Mouse (Mus musculus) heart, adult 2 months (tissue): ENCODE measurements at regions not wholly inside any gene's neighbourhood (a gene's known extent, or its start where the extent isn't known, plus 50 kb on each side); places are given as distances from the start of the nearest gene placed in this dataset.

Source experiments
- DNase-seq, 2 experiments: peaks; one replicate each; pipeline ENCODE4 v3.0.0; 2021
- H3K27ac ChIP-seq: fragments of 200-600 bp; 2 replicates; pipeline ENCODE4 v1.8.1; 2022
- H3K27me3 ChIP-seq: fragments of 200-500 bp; 2 replicates; pipeline ENCODE4 v1.6.1; 2012; ENCODE audit warnings: mild to moderate bottlenecking, low read length, inconsistent platforms, mixed read lengths; ENCODE audit not compliant: control insufficient read depth, insufficient read depth
- H3K36me3 ChIP-seq: fragments of 200-500 bp; 2 replicates; pipeline ENCODE4 v1.6.1; 2012; ENCODE audit warnings: low read length, inconsistent platforms; ENCODE audit not compliant: control insufficient read depth, insufficient read depth
- H3K4me1 ChIP-seq: fragments of 200-500 bp; 2 replicates; pipeline ENCODE4 v1.6.1; 2011; ENCODE audit warnings: low read length; ENCODE audit not compliant: control insufficient read depth, insufficient read depth
- H3K4me3 ChIP-seq: fragments of 200-600 bp; 2 replicates; pipeline ENCODE4 v1.8.1; 2022
- H3K79me2 ChIP-seq: fragments of 200-500 bp; replicated peaks from 2 replicates; pipeline ENCODE4 v1.6.1; 2012; ENCODE audit warnings: mild to moderate bottlenecking, inconsistent platforms, low read length, moderate library complexity, mixed read lengths; ENCODE audit not compliant: control insufficient read depth, insufficient read depth
- H3K9ac ChIP-seq: fragments of 200-500 bp; 2 replicates; pipeline ENCODE4 v1.6.1; 2012; ENCODE audit warnings: low read depth, mild to moderate bottlenecking, control low read depth, inconsistent platforms, low read length, mixed read lengths
- CTCF ChIP-seq: fragments of 200-600 bp; IDR thresholded peaks from 2 replicates; pipeline ENCODE4 v1.8.1; 2022; ENCODE audit warnings: antibody characterized with exemption, mild to moderate bottlenecking, moderate library complexity
- EP300 ChIP-seq: fragments of 200-500 bp; IDR thresholded peaks from 2 replicates; pipeline ENCODE4 v1.6.1; 2011; ENCODE audit warnings: low read depth, low read length, control low read depth; ENCODE audit not compliant: insufficient read depth
- POLR2A ChIP-seq: fragments of 200-500 bp; IDR thresholded peaks from 2 replicates; pipeline ENCODE4 v1.6.1; 2011; ENCODE audit warnings: mild to moderate bottlenecking, low read depth, low read length, control low read depth; ENCODE audit not compliant: insufficient read depth
- WGBS: fragments of 180-500 bp; shearing (Covaris S2); methylation state at CpG from one replicate; pipeline ENCODE4 v1.1.7; 2018; 5-methylcytosine and 5-hydroxymethylcytosine counted together
- intact Hi-C: fragments of 180-260 bp; cut with DNase I; formaldehyde crosslinking; loops from one replicate; pipeline ENCODE4 v1.15.1; 2025

GRCm38 (mm10) chr3:110344846-110345245 is 94.0 kb upstream of the Prmt6 start:
- 57% methylated on average over 4 of the region's 4 CpGs for WGBS
- no peaks in the 10 kb centered on the region for H3K4me1 ChIP-seq
- no peaks in the 10 kb centered on the region for H3K27me3 ChIP-seq
- H3K27ac ChIP-seq: no peak overlapping the region
- H3K79me2 ChIP-seq: no peaks in the 10 kb centered on the region
- no peak for DNase-seq
- intact Hi-C loops: no loop called here
- H3K36me3 ChIP-seq: no peaks in the 10 kb centered on the region
- no peak overlapping the region for H3K9ac ChIP-seq
- no peak overlapping the region for H3K4me3 ChIP-seq
- TF ChIP-seq POLR2A: no peak
- no peak for TF ChIP-seq CTCF
- no peak for TF ChIP-seq EP300

GRCm38 (mm10) chr3:110340067-110340466 is 89.3 kb upstream of the Prmt6 start:
- WGBS: 88% methylated on average over 2 of the region's 2 CpGs
- Histone ChIP-seq H3K4me1 (no peaks in the 10 kb centered on the region), H3K27me3 (no peaks in the 10 kb centered on the region), H3K79me2 (no peaks in the 10 kb centered on the region), H3K4me3 (no peak overlapping the region), H3K27ac (no peak overlapping the region), H3K9ac (no peak overlapping the region), H3K36me3 (no peaks in the 10 kb centered on the region)
- TF ChIP-seq POLR2A (no peak), CTCF (no peak), EP300 (no peak)
- intact Hi-C loops: no loop called here
- DNase-seq: no peak

- DNase-seq: no peak
- TF ChIP-seq CTCF: no peak
- no peak for TF ChIP-seq POLR2A
- TF ChIP-seq EP300: no peak
- Histone ChIP-seq H3K27me3 (no peaks in the 10 kb centered on the region), H3K27ac (no peak overlapping the region), H3K9ac (no peak overlapping the region), H3K4me3 (no peak overlapping the region), H3K4me1 (no peaks in the 10 kb centered on the region), H3K79me2 (no peaks in the 10 kb centered on the region), H3K36me3 (no peaks in the 10 kb centered on the region)
- intact Hi-C loops: no loop called here
- 75% methylated on average over 2 of the region's 2 CpGs for WGBS
Measured at GRCm38 (mm10) chr3:110339026-110339606, 88.3 kb upstream of the Prmt6 start.

GRCm38 (mm10) chr3:110329175-110329574 is 78.4 kb upstream of the Prmt6 start:
- H3K36me3 ChIP-seq: no peaks in the 10 kb centered on the region
- TF ChIP-seq POLR2A: no peak
- TF ChIP-seq CTCF: no peak
- no peak for TF ChIP-seq EP300
- WGBS: 95% methylated on average over 1 of the region's 1 CpGs
- H3K27ac ChIP-seq: no peak overlapping the region
- no peaks in the 10 kb centered on the region for H3K4me1 ChIP-seq
- H3K4me3 ChIP-seq: no peak overlapping the region
- intact Hi-C loops: no loop called here
- no peak overlapping the region for H3K9ac ChIP-seq
- no peaks in the 10 kb centered on the region for H3K27me3 ChIP-seq
- no peaks in the 10 kb centered on the region for H3K79me2 ChIP-seq
- DNase-seq: no peak

- no peak overlapping the region for H3K9ac ChIP-seq
Measured at GRCm38 (mm10) chr3:110310270-110310669, 59.5 kb upstream of the Prmt6 start.

GRCm38 (mm10) chr3:110303166-110303565 is 52.4 kb upstream of the Prmt6 start:
- intact Hi-C loops: no loop called here
- 51% methylated on average over 2 of the region's 2 CpGs for WGBS
- no peak overlapping the region for H3K27ac ChIP-seq
- DNase-seq: peak in 1 of 2 experiments; percentile 3
- no peaks in the 10 kb centered on the region for H3K36me3 ChIP-seq
- H3K79me2 ChIP-seq: no peaks in the 10 kb centered on the region
- no peak overlapping the region for H3K9ac ChIP-seq
- H3K4me1 ChIP-seq: no peaks in the 10 kb centered on the region
- no peak overlapping the region for H3K4me3 ChIP-seq
- no peaks in the 10 kb centered on the region for H3K27me3 ChIP-seq
- TF ChIP-seq EP300 (no peak), CTCF (no peak), POLR2A (no peak)

More at GRCm38 (mm10) chr3:110310270-110310669, 59.5 kb upstream of the Prmt6 start:
- Histone ChIP-seq H3K4me1 (no peaks in the 10 kb centered on the region), H3K36me3 (no peaks in the 10 kb centered on the region), H3K4me3 (no peak overlapping the region), H3K79me2 (no peaks in the 10 kb centered on the region), H3K27ac (no peak overlapping the region), H3K27me3 (no peaks in the 10 kb centered on the region)
- intact Hi-C loops: no loop called here
- no peak for TF ChIP-seq POLR2A
- no peak for TF ChIP-seq CTCF
- no peak for TF ChIP-seq EP300
- 88% methylated on average over 1 of the region's 1 CpGs for WGBS
- DNase-seq: no peak
